Mouse (Mus musculus): ENCODE measurements around the gene Rdh9. TPM values are rescaled to one million over a fixed set of nuclear protein-coding genes. Genes with fewer than 3 reads are reported as not detected.

The Rdh9 gene
- 0.42 TPM for polyA plus RNA-seq (2017; shearing (Covaris generic))

GRCm38 (mm10) chr10:127776011-127776410, at the start of gene Rdh9:
Rdh9 (plus strand) TSS chr10:127776386.

GRCm38 (mm10) chr10:127739083-127739660, 37.0 kb upstream of the Rdh9 start, which contains the start of gene Zbtb39:
Zbtb39 (plus strand) TSS chr10:127739538.

GRCm38 (mm10) chr10:127751548-127751947, 24.6 kb upstream of the Rdh9 start, which contains the start of gene Gpr182:
Gpr182 (minus strand) TSS chr10:127751732.

GRCm38 (mm10) chr10:127759181-127760110, 16.7 kb upstream of the Rdh9 start, which contains the start of the genes Rdh1 and Rdh16f1:
Rdh1 (plus strand) TSS chr10:127759721.
Rdh16f1 (plus strand) TSS chr10:127759787.

GRCm38 (mm10) chr10:127800891-127801290, 24.7 kb downstream of the Rdh9 start, which contains the start of gene Rdh16:
Rdh16 (plus strand) TSS chr10:127801152.

Other genes with a start within 250 kb of the Rdh9 start
- not detected for gene Nxph4, start 241.8 kb upstream of the Rdh9 start, polyA plus RNA-seq (2017; shearing (Covaris generic))
- gene Lrp1, start 155.2 kb upstream of the Rdh9 start, polyA plus RNA-seq (2017; shearing (Covaris generic)) = 0.59 TPM
- 217 TPM for gene Stat6, start 133.4 kb upstream of the Rdh9 start, polyA plus RNA-seq (2017; shearing (Covaris generic))
- gene Nemp1, start 109.5 kb upstream of the Rdh9 start, polyA plus RNA-seq (2017; shearing (Covaris generic)) = 8.3 TPM
- 36.8 TPM for gene Nab2, start 107.8 kb upstream of the Rdh9 start, polyA plus RNA-seq (2017; shearing (Covaris generic))
- gene Myo1a, start 71.2 kb upstream of the Rdh9 start, polyA plus RNA-seq (2017; shearing (Covaris generic)) = 0.11 TPM
- not detected for gene Tac2, start 51.9 kb upstream of the Rdh9 start, polyA plus RNA-seq (2017; shearing (Covaris generic))
- gene Zbtb39, start 36.8 kb upstream of the Rdh9 start, polyA plus RNA-seq (2017; shearing (Covaris generic)) = 0.42 TPM
- not detected for gene Gpr182, start 24.7 kb upstream of the Rdh9 start, polyA plus RNA-seq (2017; shearing (Covaris generic))
- 0.09 TPM for gene Rdh1, start 16.7 kb upstream of the Rdh9 start, polyA plus RNA-seq (2017; shearing (Covaris generic))
- gene Rdh16f1, start 16.6 kb upstream of the Rdh9 start, polyA plus RNA-seq (2017; shearing (Covaris generic)) = not detected
- gene Rdh16, start 24.8 kb downstream of the Rdh9 start, polyA plus RNA-seq (2017; shearing (Covaris generic)) = not detected
- gene Rdh19, start 73.5 kb downstream of the Rdh9 start, polyA plus RNA-seq (2017; shearing (Covaris generic)) = not detected
- not detected for gene Rdh16f2, start 90.1 kb downstream of the Rdh9 start, polyA plus RNA-seq (2017; shearing (Covaris generic))
- gene Rdh7, start 112.4 kb downstream of the Rdh9 start, polyA plus RNA-seq (2017; shearing (Covaris generic)) = not detected
- not detected for gene Sdr9c7, start 122.1 kb downstream of the Rdh9 start, polyA plus RNA-seq (2017; shearing (Covaris generic))
- gene Hsd17b6, start 231.2 kb downstream of the Rdh9 start, polyA plus RNA-seq (2017; shearing (Covaris generic)) = not detected
- gene Prim1, start 238.8 kb downstream of the Rdh9 start, polyA plus RNA-seq (2017; shearing (Covaris generic)) = 12.5 TPM